Mouse (Mus musculus): ENCODE measurements around the gene AU022751.
A peak's percentile ranks its signal among the peaks of the same experiment; 100 is the strongest.
"Not testable (repeated sequence)": the region's sequence is repeated elsewhere in the genome, so short reads cannot be mapped to it uniquely, and the experiment has no call there.

AU022751 gene

GRCm38 (mm10) chrX:6082954-6083680, at the start of gene AU022751:
Gene AU022751, minus strand, starts transcription at chrX:6083419.
- DNase-seq (ENCODE audit: inconsistent ontology term): no peak

DNA sequence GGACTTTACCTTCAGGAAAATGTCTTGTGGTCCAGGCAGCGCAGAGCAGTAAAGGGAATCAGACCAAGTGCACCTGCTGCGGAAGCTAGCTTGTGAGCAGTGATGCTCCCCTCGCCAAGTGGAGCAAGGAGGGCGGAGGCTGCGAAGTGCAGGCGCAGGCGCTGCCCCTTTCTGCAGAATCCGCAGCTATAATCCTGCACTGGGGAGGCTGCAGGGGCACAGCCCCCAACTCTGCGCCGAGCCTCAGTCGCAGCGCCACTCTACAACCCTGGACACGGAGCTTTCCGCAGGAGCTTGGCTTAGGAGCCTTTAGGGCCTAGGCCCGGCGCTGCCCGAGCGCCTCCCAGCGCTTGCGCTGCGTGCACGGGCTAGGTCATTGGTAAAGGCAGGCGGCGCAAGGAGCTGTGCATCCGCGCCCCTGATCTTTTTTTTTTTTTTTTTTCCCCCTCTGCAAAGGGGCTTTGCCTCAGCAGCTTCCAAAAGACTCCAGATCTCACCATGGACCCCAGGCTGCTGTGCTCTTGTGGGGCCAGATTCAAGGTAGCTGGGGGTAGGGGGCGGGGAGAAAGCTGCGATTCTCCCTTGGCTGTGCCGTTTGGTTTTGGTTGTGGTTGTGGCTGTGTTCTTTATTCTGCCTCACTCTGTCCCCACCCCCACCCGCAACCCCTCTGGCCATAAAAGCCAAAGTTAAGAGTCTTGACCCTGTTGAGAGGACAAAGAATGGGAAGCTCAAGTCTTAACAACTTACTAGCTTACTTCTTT, 9.0 kb upstream of the AU022751 start:
- DNase-seq (ENCODE audit: inconsistent ontology term): peak; percentile 55

- DNase-seq (ENCODE audit: inconsistent ontology term): no peak
These were observed 8.3 kb upstream of the AU022751 start for GRCm38 (mm10) chrX:6091547-6091946.

DNA sequence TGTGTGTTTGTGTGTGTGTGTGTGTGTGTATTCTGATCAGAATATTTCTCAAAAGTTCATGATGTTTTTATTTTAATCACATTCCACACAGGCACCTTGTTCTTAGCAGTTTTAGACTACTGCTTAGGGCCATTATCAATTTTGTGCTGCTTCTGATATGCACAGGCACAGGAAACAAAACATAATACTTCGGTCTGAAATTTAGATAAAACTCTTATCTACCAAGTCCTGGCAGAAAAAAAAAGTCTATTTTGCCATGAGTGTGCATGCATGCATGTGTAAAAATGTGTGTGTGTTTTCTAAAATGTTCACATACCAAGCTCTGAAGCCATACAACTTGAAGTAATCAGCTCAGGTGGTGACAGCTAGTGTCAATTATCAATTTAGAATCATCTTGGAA, 21.7 kb downstream of the AU022751 start:
- no peak for DNase-seq (ENCODE audit: inconsistent ontology term)

DNA sequence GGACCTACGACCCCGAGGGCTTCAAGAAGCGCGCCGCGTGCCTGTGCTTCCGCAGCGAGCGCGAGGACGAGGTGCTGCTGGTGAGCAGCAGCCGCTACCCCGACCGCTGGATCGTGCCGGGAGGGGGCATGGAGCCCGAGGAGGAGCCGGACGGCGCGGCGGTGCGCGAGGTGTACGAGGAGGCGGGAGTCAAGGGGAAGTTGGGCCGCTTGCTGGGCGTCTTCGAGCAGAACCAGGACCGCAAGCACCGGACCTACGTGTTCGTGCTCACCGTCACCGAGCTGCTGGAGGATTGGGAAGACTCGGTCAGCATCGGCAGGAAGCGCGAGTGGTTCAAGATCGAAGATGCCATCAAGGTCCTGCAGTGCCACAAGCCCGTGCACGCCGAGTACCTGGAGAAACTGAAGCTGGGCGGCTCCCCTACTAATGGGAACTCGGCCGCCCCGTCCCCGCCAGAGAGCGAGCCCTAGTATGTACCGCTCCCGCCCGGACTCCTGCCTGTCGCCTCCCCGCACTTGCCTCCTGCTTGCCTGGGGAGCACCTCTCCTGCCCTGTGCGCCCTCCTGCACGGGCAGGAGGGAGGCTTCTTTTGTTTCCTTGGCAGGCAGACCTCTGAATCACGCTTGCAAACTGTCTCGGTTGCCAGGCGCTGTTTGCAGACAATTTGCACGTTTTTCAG, 35.1 kb downstream of the AU022751 start:
- DNase-seq (ENCODE audit: inconsistent ontology term): not testable (repeated sequence)

DNA sequence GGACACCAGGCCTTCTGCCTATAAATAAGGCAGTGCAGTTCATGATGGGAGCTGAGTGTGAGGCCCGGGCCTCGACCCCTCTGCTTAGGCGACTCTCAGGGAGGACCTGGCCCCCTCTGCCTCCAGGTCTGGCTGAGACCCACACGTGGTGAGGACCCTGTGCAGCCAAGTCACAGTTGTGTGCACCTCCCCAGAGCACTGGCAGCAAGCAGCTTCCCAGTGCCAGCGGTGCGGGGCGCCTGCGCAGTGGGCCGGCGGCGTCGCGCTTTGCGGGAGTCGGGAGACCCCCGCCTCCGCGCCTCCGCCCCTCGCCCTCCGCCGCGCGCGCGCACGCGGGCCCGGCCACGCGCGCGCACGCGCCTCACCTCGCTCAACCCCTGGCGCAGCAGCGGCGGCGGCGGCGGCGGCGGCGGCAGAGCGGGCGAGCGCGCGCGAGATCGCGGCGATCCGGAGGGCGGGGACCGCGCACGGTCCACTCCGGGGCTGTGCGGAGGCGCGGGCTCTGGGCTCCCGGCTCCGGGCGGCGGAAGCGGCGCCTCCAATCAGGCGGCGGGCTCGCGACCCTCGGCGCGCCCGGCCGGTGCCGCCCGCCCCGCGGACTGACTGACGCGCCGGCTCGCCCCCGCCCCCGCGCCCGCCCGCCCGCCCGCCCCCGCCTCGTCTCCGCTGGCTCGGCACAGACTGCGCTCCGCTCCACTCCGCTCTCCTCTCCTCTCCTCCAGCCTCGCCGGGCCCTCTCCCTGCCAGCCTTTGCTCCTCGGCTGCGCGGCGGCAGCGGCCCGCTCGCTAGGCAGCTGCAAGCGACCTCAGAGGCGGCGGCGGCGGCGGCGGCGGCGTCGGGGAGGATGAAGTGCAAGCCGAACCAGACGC, 35.9 kb downstream of the AU022751 start, which contains the start of gene Nudt11:
Gene Nudt11 (plus strand): TSS at position 388 of the 870 bp plus-strand sequence.
- DNase-seq (ENCODE audit: inconsistent ontology term): not testable (repeated sequence)

All from Muller cell, postnatal 12 days (primary cell).